Comparison of ENCODE assay signal across 7 mouse cellular contexts in the genomic region with DNA sequence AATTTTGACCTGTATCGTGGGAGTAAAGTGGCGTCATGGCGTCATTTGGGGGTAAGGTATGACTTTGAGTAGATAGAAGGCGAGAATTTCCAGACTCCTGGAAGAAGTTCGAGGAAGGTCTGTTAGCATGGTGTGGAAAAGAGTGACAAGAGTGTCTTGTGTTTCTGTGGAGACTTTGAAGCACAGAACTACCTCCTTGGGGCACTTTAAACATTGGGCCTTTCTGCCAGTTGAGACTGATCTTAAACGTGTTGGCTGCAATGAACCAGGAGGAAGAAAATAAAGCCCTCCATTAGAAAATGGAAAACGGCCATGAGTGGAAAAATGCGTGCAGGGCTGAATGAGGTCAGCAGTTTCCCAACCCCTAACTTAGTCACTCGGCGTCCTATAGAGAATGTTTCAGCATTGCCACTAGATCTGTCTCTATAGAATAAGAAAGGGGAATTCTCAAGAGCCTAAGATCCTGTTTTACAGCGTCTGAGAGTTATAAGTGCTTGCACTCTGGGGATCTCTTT. TPM values are rescaled to one million over a fixed set of nuclear protein-coding genes. Genes with fewer than 3 reads are reported as not detected.
DNase-seq lines count a peak whose midpoint lies in the region; ATAC-seq and TF ChIP-seq lines count a peak whose summit lies in the region.

No protein-coding gene starts in this region.

- peak overlapping the region; percentile 68 for H3K9ac ChIP-seq in ES-Bruce4 (ENCODE audit: low read depth, poor library complexity, severe bottlenecking)
- H3K9ac ChIP-seq in forebrain, embryonic 16.5 days (replicated peaks; ENCODE audit: low read depth, low read length) = peak overlapping the region; percentile 79
- H3K9ac ChIP-seq in liver, embryonic 15.5 days = peak overlapping the region; percentile 91

- no peaks in the 10 kb centered on the region for H3K4me1 ChIP-seq in ES-Bruce4 (ENCODE audit: control insufficient read depth, insufficient read depth, low read length)
- peaks cover 18% of the 10 kb centered on the region for H3K4me1 ChIP-seq in forebrain, embryonic 16.5 days (replicated peaks; ENCODE audit: control insufficient read depth, insufficient read depth, low read length)
- peaks cover 27% of the 10 kb centered on the region for H3K4me1 ChIP-seq in liver, embryonic 15.5 days (replicated peaks)

- H3K27ac ChIP-seq in ES-Bruce4 (ENCODE audit: insufficient read depth, low read length) = peak overlapping the region; percentile 21
- no peak overlapping the region; the same call in 1 of the 2 replicates for H3K27ac ChIP-seq in forebrain, embryonic 16.5 days (ENCODE audit: low read length)
- peak overlapping the region; percentile 85 for H3K27ac ChIP-seq in liver, embryonic 15.5 days (replicated peaks)

- DNase-seq in A20 (ENCODE audit: low read depth, low spot score) = peak; percentile 36
- no peak for DNase-seq in embryo, embryonic 10 days (ENCODE audit: low spot score)
- no peak for DNase-seq in left cerebral cortex, adult 11 months (ENCODE audit: low spot score)
- no peak for DNase-seq in gastrocnemius, postnatal 36 days

- H3K36me3 ChIP-seq in ES-Bruce4 (ENCODE audit: control insufficient read depth, insufficient read depth, low read length, poor library complexity, severe bottlenecking) = peaks cover 32% of the 10 kb centered on the region
- H3K36me3 ChIP-seq in forebrain, embryonic 16.5 days (ENCODE audit: control insufficient read depth, insufficient read depth) = peaks cover 15% of the 10 kb centered on the region
- peaks cover 28% of the 10 kb centered on the region for H3K36me3 ChIP-seq in liver, embryonic 15.5 days (replicated peaks)

- no peak for TF ChIP-seq POLR2A in ES-Bruce4 (IDR thresholded peaks at IDR 0.05; ENCODE audit: insufficient read depth, low read length)

- H3K27me3 ChIP-seq in ES-Bruce4 (ENCODE audit: control insufficient read depth, insufficient read depth, low read length, poor library complexity, severe bottlenecking) = no peaks in the 10 kb centered on the region
- no peaks in the 10 kb centered on the region for H3K27me3 ChIP-seq in forebrain, embryonic 16.5 days (replicated peaks; ENCODE audit: control insufficient read depth, insufficient read depth, low read length)
- no peaks in the 10 kb centered on the region for H3K27me3 ChIP-seq in liver, embryonic 15.5 days

- TF ChIP-seq EP300 in ES-Bruce4 (IDR thresholded peaks at IDR 0.05; ENCODE audit: insufficient read depth, low read depth, low read length) = no peak

- no peak for TF ChIP-seq CTCF in ES-Bruce4 (IDR thresholded peaks at IDR 0.05; ENCODE audit: low read depth, low read length)

- H3K4me3 ChIP-seq in ES-Bruce4 (ENCODE audit: low read depth, low read length) = peak overlapping the region; percentile 94
- peak overlapping the region; percentile 86 for H3K4me3 ChIP-seq in forebrain, embryonic 16.5 days (replicated peaks; ENCODE audit: low read length)
- peak overlapping the region; percentile 86 for H3K4me3 ChIP-seq in liver, embryonic 15.5 days (replicated peaks)

- no peak for ATAC-seq in forebrain, embryonic 16.5 days
- ATAC-seq in liver, embryonic 15.5 days (ENCODE audit: insufficient read depth) = no peak

- WGBS in forebrain, embryonic 16.5 days = 9% methylated on average over 11 of the region's 11 CpGs
- WGBS in liver, embryonic 15.5 days (ENCODE audit: insufficient replicate concordance) = under 1% methylated on average over 11 of the region's 11 CpGs

- H3K4me2 ChIP-seq in forebrain, embryonic 16.5 days (ENCODE audit: low read length) = peak overlapping the region; percentile 97
- peak overlapping the region; percentile 79 for H3K4me2 ChIP-seq in liver, embryonic 15.5 days

- no peaks in the 10 kb centered on the region for H3K9me3 ChIP-seq in ES-Bruce4 (replicated peaks; ENCODE audit: control insufficient read depth, insufficient read depth, low read length, poor library complexity, severe bottlenecking)
- H3K9me3 ChIP-seq in forebrain, embryonic 16.5 days (ENCODE audit: control insufficient read depth, low read length) = no peaks in the 10 kb centered on the region
- H3K9me3 ChIP-seq in liver, embryonic 15.5 days (replicated peaks) = no peaks in the 10 kb centered on the region

- intact Hi-C loops in gastrocnemius, postnatal 36 days (cut with DNase I) = loop anchor here (2.0 to 10.0 kb wide), 3 partner anchors 29 to 747 kb away; a partner anchor contains a TSS

RNA-seq across cellular contexts. Expression of a gene that starts 1.0 kb away (rescaled TPM):
- 98.5 and 104 TPM in 2 replicates for polyA plus RNA-seq in ES-Bruce4 (2011; ENCODE audit: insufficient read depth, insufficient read length, low read depth, missing spikeins)
- polyA plus RNA-seq in forebrain, embryonic 16.5 days (2015; fragmentation: Nextera tagmentation; extraction: Ambion mirVana) = 57.0 and 62.4 TPM in 2 replicates
- 85.3 and 87.6 TPM in 2 replicates for polyA plus RNA-seq in liver, embryonic 15.5 days (2015; fragmentation: Nextera tagmentation; extraction: Ambion mirVana)
- total RNA-seq in gastrocnemius, postnatal 36 days (2021) = 10 to 100 TPM; 17.1 to 20.7 TPM

RNA-seq across cellular contexts. Expression of a gene that starts 26.8 kb away (rescaled TPM):
- polyA plus RNA-seq in ES-Bruce4 (2011; ENCODE audit: insufficient read depth, insufficient read length, low read depth, missing spikeins) = not detected in 2 replicates
- 0.40 and 0.87 TPM in 2 replicates for polyA plus RNA-seq in forebrain, embryonic 16.5 days (2015; fragmentation: Nextera tagmentation; extraction: Ambion mirVana)
- not detected in 2 replicates for polyA plus RNA-seq in liver, embryonic 15.5 days (2015; fragmentation: Nextera tagmentation; extraction: Ambion mirVana)
- not detected for total RNA-seq in gastrocnemius, postnatal 36 days (2021)

RNA-seq across cellular contexts. Expression of a gene that starts 30.9 kb away (rescaled TPM):
- 206 and 226 TPM in 2 replicates for polyA plus RNA-seq in ES-Bruce4 (2011; ENCODE audit: insufficient read depth, insufficient read length, low read depth, missing spikeins)
- 32.7 and 36.9 TPM in 2 replicates for polyA plus RNA-seq in forebrain, embryonic 16.5 days (2015; fragmentation: Nextera tagmentation; extraction: Ambion mirVana)
- 1.3 TPM in 2 replicates for polyA plus RNA-seq in liver, embryonic 15.5 days (2015; fragmentation: Nextera tagmentation; extraction: Ambion mirVana)
- 10 to 100 TPM; 17.6 to 22.9 TPM for total RNA-seq in gastrocnemius, postnatal 36 days (2021)

Comparison
In these comparisons a context has a peak if more than half of its experiments do, and no peak if none do; other contexts are left out.
1. RNA of a gene that starts 30.9 kb away (polyA plus RNA-seq): 206 to 226 TPM in ES-Bruce4 and 32.7 to 36.9 TPM in forebrain, embryonic 16.5 days; 1.3 TPM in liver, embryonic 15.5 days; every median in the first group is over 10 times any median in the second.
2. Peak in every context shown above with its lines, with median percentiles within 50 percentile points of each other: H3K4me3 ChIP-seq and H3K9ac ChIP-seq.